Mouse (Mus musculus) brain, embryonic 14.5 days (tissue): ENCODE measurements around the gene Aimp1. TPM values are rescaled to one million over a fixed set of nuclear protein-coding genes. Genes with fewer than 3 reads are reported as not detected.

Experiments used
- DNase-seq: peaks from one replicate; pipeline ENCODE4 v3.0.0-alpha.2; 2011; ENCODE audit warnings: low read depth
- CTCF ChIP-seq: fragments of 200-500 bp; IDR thresholded peaks from 2 replicates; pipeline ENCODE4 v1.5.1; 2012; ENCODE audit warnings: inconsistent platforms, mild to moderate bottlenecking, moderate library complexity, borderline replicate concordance; ENCODE audit not compliant: insufficient read depth, insufficient read length; ENCODE audit errors: extremely low read depth
- POLR2A ChIP-seq: fragments of 200-500 bp; IDR thresholded peaks from 2 replicates; pipeline ENCODE4 v1.6.1; 2012; ENCODE audit warnings: mild to moderate bottlenecking, inconsistent platforms, borderline replicate concordance; ENCODE audit not compliant: poor library complexity, insufficient read depth, insufficient read length, severe bottlenecking; ENCODE audit errors: extremely low read depth
- polyA plus RNA-seq: library from polyadenylated mRNA; depleted of rRNA; stranded (reverse); fragments of >200 nt; gene quantifications from 2 replicates; pipeline ENCODE4 v1.2.3, GENCODE M21; 2012; rRNA removed

The Aimp1 gene
- 57.1 and 59.1 TPM in 2 replicates for polyA plus RNA-seq

DNA sequence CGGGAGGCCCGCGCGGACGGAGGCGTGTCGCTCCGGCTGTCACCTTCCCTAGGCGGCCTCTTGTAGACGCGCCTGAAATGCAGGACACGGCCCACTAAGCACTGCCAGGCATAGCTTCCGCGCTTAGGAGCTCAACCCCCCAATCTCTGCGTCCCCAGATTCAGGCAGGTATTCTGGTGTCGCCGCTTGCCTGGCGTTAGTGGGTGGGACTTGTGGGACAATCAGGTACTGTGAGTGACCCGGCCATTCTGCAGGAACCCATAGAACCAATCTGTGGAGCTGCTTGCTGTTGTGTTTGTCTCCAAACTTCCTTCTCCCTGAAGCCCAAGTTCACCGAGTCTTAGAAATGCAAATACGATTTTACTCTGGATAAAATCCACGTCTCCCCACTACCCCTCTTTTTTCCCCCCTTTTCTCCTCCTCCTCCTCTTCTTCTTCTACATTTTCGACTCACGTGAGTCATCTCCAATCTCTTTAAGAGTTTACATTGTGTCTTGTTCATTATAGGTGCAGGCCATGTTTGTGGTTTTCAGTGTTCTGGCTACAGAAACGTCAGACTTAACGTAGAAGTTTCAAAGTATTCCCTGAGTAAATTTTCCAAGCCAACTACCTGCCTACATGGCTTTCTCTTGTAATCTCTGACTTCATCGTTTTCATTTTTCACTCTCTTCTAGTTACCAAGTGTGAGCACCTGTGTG, at the start of gene Aimp1:
Aimp1 (minus strand) TSS at position 140 of the 698 bp plus-strand sequence.
- DNase-seq, result no peak
- TF ChIP-seq POLR2A (no peak), CTCF (no peak)

- TF ChIP-seq CTCF (no peak), POLR2A (no peak)
- DNase-seq, result no peak
Measured at GRCm38 (mm10) chr3:132724326-132724725, 40.2 kb upstream of the Aimp1 start.

DNA sequence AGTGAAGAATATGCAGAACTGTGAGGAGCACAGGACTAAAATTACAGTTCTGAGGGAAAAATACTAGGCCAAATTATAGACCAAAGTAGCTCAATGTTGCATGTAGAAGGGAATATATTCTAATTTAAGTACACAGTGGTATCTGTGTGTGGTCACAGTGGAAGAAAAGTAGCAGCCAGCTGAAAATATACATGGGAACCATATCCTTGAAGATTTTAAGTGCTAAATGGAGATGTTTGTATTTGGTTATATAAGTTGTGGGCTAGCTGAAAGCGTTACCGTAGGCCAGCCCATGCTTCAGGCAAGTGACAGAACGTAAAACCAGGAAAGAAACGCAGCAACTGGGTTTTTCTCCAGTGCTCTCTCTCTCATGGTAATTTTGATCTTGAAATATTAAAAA, 33.1 kb upstream of the Aimp1 start:
- no peak for DNase-seq
- no peak for TF ChIP-seq CTCF

- no peak for DNase-seq
- TF ChIP-seq POLR2A, result no peak
Measured at GRCm38 (mm10) chr3:132713913-132714312, 29.7 kb upstream of the Aimp1 start.

- no peak for DNase-seq
- TF ChIP-seq POLR2A, result no peak
- TF ChIP-seq CTCF, result no peak
Measured at GRCm38 (mm10) chr3:132706977-132707376, 22.8 kb upstream of the Aimp1 start.

- TF ChIP-seq POLR2A, result no peak
- TF ChIP-seq CTCF, result no peak
- DNase-seq, result no peak
Measured at GRCm38 (mm10) chr3:132704216-132704615, 20.0 kb upstream of the Aimp1 start.

GRCm38 (mm10) chr3:132701368-132701767, 17.2 kb upstream of the Aimp1 start:
- TF ChIP-seq POLR2A (no peak), CTCF (peak; percentile 40)
- peak; percentile 62 for DNase-seq

DNA sequence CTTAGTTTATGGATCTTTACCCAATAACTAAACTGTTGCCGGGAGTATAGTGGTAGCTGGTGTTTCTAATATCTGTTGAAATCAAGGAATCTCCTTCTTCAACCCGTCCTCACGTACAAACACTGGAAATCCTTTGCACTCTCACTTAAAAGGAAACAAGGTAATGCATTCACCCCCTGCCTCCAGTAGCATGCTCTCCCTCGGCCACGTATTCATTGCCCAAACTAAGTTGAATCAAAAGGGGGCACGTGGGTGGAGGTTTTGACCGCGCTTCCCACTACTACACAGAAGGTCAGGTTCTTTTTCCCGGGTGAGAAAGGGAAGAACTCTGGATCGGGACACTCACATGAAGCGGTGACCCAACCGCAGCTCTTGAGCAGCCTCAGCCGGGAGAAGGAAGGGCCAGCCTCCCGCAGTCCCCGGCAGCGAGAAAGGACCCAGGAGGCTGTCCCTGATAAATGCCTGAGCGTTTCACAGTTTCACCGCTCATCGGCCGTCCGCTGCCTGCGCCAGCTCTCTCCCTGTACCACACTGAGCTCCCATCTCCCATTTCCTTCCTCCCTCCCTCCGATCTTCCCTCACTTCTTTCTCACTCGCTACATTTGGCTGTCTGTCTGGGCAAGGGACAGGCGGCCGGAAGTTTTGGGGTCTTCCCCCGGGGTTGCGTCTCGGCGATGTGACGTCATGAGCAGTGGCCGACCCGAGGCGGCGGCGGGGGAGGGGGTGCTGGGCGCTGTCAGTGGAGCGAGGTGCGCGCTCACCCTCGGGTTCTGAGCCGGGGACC, 531 bp downstream of the Aimp1 start, which contains the start of gene Tbck:
Tbck (plus strand) TSS at position 698 of the 784 bp plus-strand sequence.
- peak; percentile 89 for TF ChIP-seq POLR2A
- TF ChIP-seq CTCF, result no peak
- DNase-seq, result peak; percentile 97

DNA sequence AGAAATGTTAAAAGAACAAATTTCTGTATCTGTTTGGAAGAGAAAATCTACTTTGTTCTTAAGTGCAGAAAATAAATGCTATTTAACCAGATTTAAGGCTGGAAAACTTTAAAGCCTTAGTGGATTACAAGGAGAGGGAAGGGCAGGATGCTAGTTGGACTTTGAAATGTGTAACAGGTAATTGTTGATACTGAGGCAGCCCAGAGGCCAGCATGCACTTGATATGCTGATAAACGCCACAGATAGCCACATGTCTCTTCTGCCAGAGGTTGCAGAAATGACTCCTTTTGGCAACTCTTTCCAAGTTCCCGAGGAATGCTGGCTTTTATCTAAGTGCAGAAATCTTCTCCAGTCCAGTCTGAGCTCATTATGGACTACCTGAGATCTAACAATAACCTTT, 6.7 kb downstream of the Aimp1 start:
- no peak for TF ChIP-seq POLR2A
- TF ChIP-seq CTCF, result no peak
- no peak for DNase-seq

GRCm38 (mm10) chr3:132655955-132656354, 28.2 kb downstream of the Aimp1 start:
- TF ChIP-seq POLR2A (no peak), CTCF (no peak)
- no peak for DNase-seq

- DNase-seq, result no peak
- TF ChIP-seq CTCF, result no peak
- no peak for TF ChIP-seq POLR2A
Measured at GRCm38 (mm10) chr3:132653959-132654358, 30.2 kb downstream of the Aimp1 start.

- peak; percentile 57 for DNase-seq
- no peak for TF ChIP-seq CTCF
- TF ChIP-seq POLR2A, result no peak
Measured at GRCm38 (mm10) chr3:132651776-132652175, 32.4 kb downstream of the Aimp1 start.

GRCm38 (mm10) chr3:132650191-132650590, 34.0 kb downstream of the Aimp1 start:
- no peak for TF ChIP-seq POLR2A
- no peak for TF ChIP-seq CTCF
- peak; percentile 69 for DNase-seq
